ENCODE assay signal across 17 mouse cellular contexts in the genomic region with DNA sequence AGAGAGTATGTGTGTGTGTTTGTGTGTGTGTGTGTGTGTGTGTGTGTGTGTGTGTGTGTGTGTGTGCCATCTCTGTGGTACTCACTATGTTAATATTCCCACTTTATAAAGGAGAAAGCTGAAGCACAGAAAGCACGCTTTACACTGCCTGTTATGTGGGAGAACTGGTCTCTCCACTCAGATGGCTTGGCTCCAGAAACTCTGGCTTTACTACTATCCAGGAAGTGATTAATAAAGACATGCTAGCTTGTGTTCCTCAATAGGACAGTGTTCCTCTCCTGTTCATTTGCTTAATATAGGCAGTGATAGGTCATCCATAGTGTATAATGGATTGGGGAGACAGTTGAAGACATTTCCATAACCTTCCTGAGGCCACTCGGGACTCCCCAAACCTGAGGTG. TPM values are rescaled to one million over a fixed set of nuclear protein-coding genes. Genes with fewer than 3 reads are reported as not detected.
DNase-seq lines count a peak whose midpoint lies in the region; ATAC-seq and TF ChIP-seq lines count a peak whose summit lies in the region.
"Had no signal": no experiment of that assay in that cellular context is flagged by ENCODE, and none has a peak within 500 bp of the region (broad histone marks: within the 10 kb centered on the region; RNA-seq: fewer than 3 reads in every experiment).

No protein-coding gene starts in this region.

- intact Hi-C loops in heart, postnatal 36 days (cut with DNase I), result no loop called here

- H3K36me3 ChIP-seq in heart, embryonic 14.5 days (ENCODE audit: control insufficient read depth, insufficient read depth, low read length), result no peaks in the 10 kb centered on the region
- no peaks in the 10 kb centered on the region for H3K36me3 ChIP-seq in limb, embryonic 14.5 days (ENCODE audit: control insufficient read depth, insufficient read depth, low read length)
- H3K36me3 ChIP-seq in limb, embryonic 10.5 days, result no peaks in the 10 kb centered on the region
- H3K36me3 ChIP-seq: midbrain, embryonic 10.5 days; neural tube, embryonic 13.5 days had no signal

- H3K9ac ChIP-seq in heart, embryonic 14.5 days (ENCODE audit: low read length), result no peak overlapping the region
- no peak overlapping the region for H3K9ac ChIP-seq in limb, embryonic 14.5 days (ENCODE audit: low read depth, low read length, severe bottlenecking)
- H3K9ac ChIP-seq: neural tube, embryonic 13.5 days had no signal

- no peak for TF ChIP-seq POLR2A in limb, embryonic 14.5 days (IDR thresholded peaks at IDR 0.05; ENCODE audit: borderline replicate concordance, extremely low read depth, insufficient read depth, insufficient read length)

- 55% methylated on average over 2 of the region's 2 CpGs for WGBS in heart, embryonic 14.5 days
- WGBS in limb, embryonic 14.5 days, result 68% methylated on average over 2 of the region's 2 CpGs
- WGBS in limb, embryonic 10.5 days, result 89% methylated on average over 2 of the region's 2 CpGs

- no peak overlapping the region for H3K4me3 ChIP-seq in heart, embryonic 14.5 days (ENCODE audit: control insufficient read depth in 1 of 2, insufficient read depth in 1 of 2, low read depth in 1 of 2, low read length in 2 of 2)
- H3K4me3 ChIP-seq in limb, embryonic 14.5 days (replicated peaks; ENCODE audit: low read length), result no peak overlapping the region
- H3K4me3 ChIP-seq in limb, embryonic 10.5 days, result no peak overlapping the region
- H3K4me3 ChIP-seq: midbrain, embryonic 10.5 days; neural tube, embryonic 13.5 days had no signal

- DNase-seq in heart, postnatal 36 days, result no peak
- peak; percentile 47 for DNase-seq in limb, embryonic 14.5 days (ENCODE audit: low spot score)
- DNase-seq in limb, embryonic 10.5 days (ENCODE audit: low spot score), result no peak
- peak; percentile 14 for DNase-seq in gonadal fat pad, adult 2 months (ENCODE audit: low read depth)
- DNase-seq in lung, postnatal 10 days, result peak; percentile 18
- DNase-seq in embryo, embryonic 9.5 days (ENCODE audit: extremely low spot score), result no peak
- no peak for DNase-seq in cerebellum, adult 11 months
- DNase-seq: adrenal gland, postnatal 36 days; gastrocnemius, postnatal 36 days; right cerebral cortex, postnatal 4 days; thymus, postnatal 25 days had no signal

- H3K27me3 ChIP-seq in heart, embryonic 14.5 days (ENCODE audit: control insufficient read depth, insufficient read depth, low read length), result no peaks in the 10 kb centered on the region
- H3K27me3 ChIP-seq in limb, embryonic 14.5 days (ENCODE audit: control insufficient read depth, insufficient read depth, low read length), result no peaks in the 10 kb centered on the region
- 0 out of 2 replicates have a peak, but pooled peaks cover 4% of the 10 kb centered on the region for H3K27me3 ChIP-seq in limb, embryonic 10.5 days (ENCODE audit: low read depth, poor library complexity, severe bottlenecking)
- H3K27me3 ChIP-seq: neural tube, embryonic 13.5 days had no signal

- H3K27ac ChIP-seq in heart, embryonic 14.5 days (replicated peaks in 1 of 2; ENCODE audit: control insufficient read depth in 1 of 2, insufficient read depth in 1 of 2, low read depth in 2 of 2, low read length in 2 of 2), result peak overlapping the region; percentile 39 to 59
- H3K27ac ChIP-seq in limb, embryonic 14.5 days (replicated peaks; ENCODE audit: low read depth, low read length), result no peak overlapping the region
- H3K27ac ChIP-seq in limb, embryonic 10.5 days, result no peak overlapping the region
- H3K27ac ChIP-seq: midbrain, embryonic 10.5 days; neural tube, embryonic 13.5 days had no signal

- no peak overlapping the region for H3K4me2 ChIP-seq in heart, embryonic 14.5 days (ENCODE audit: low read length)
- H3K4me2 ChIP-seq in limb, embryonic 14.5 days (replicated peaks; ENCODE audit: low read depth, low read length, severe bottlenecking), result no peak overlapping the region
- H3K4me2 ChIP-seq: neural tube, embryonic 13.5 days had no signal

- ATAC-seq in heart, embryonic 14.5 days (ENCODE audit: insufficient number of reproducible peaks, insufficient read depth, low FRiP score, low read depth), result no peak
- no peak for ATAC-seq in limb, embryonic 14.5 days (ENCODE audit: low FRiP score, low read depth)
- ATAC-seq: activated CD4-positive, CD25-positive, alpha-beta regulatory T cell, adult 4 months had no signal

- no peaks in the 10 kb centered on the region for H3K9me3 ChIP-seq in heart, embryonic 14.5 days (ENCODE audit: control insufficient read depth, low read length)
- no peaks in the 10 kb centered on the region for H3K9me3 ChIP-seq in limb, embryonic 14.5 days (ENCODE audit: control insufficient read depth, low read length)
- no peaks in the 10 kb centered on the region for H3K9me3 ChIP-seq in limb, embryonic 10.5 days (replicated peaks)
- H3K9me3 ChIP-seq: midbrain, embryonic 10.5 days; neural tube, embryonic 13.5 days had no signal

- peaks cover 3 to 9% of the 10 kb centered on the region in 2 experiments for H3K4me1 ChIP-seq in heart, embryonic 14.5 days (ENCODE audit: control insufficient read depth in 2 of 2, insufficient read depth in 2 of 2, low read length in 2 of 2)
- peaks cover 5% of the 10 kb centered on the region; the same call in 1 of the 2 replicates for H3K4me1 ChIP-seq in limb, embryonic 14.5 days (ENCODE audit: control insufficient read depth, insufficient read depth, low read length)
- H3K4me1 ChIP-seq in limb, embryonic 10.5 days, result no peaks in the 10 kb centered on the region
- H3K4me1 ChIP-seq: neural tube, embryonic 13.5 days had no signal

RNA-seq across cellular contexts. Expression of a gene that starts 54.1 kb away (rescaled TPM):
- 97.0 and 102 TPM in 2 replicates for polyA plus RNA-seq in heart, embryonic 14.5 days (2014; fragmentation: Nextera tagmentation; extraction: Ambion mirVana)
- 100 to 1,000 TPM; 110 to 133 TPM for total RNA-seq in heart, postnatal 36 days (2021)
- polyA plus RNA-seq in limb, embryonic 14.5 days (2012; rRNA removed), result 54.8 and 64.4 TPM in 2 replicates
- 70.1 and 70.7 TPM in 2 replicates for polyA plus RNA-seq in limb, embryonic 14.5 days (2014; fragmentation: Nextera tagmentation; extraction: Ambion mirVana)
- 45.8 and 46.5 TPM in 2 replicates for polyA plus RNA-seq in limb, embryonic 10.5 days (2016; fragmentation: Nextera tagmentation; extraction: Ambion mirVana)
- 62.1 and 80.5 TPM in 2 replicates for polyA plus RNA-seq in gonadal fat pad, adult 2 months (2012; rRNA removed)
- total RNA-seq: hematopoietic stem cell, adult 5-6 weeks; monocyte, adult 5-6 weeks had no signal

Comparison
In these comparisons a context has a peak if more than half of its experiments do, and no peak if none do; other contexts are left out.
1. DNase-seq: peak in limb, embryonic 14.5 days (single experiment), gonadal fat pad, adult 2 months (single experiment) and lung, postnatal 10 days (single experiment); none in heart, postnatal 36 days (0 of 2), limb, embryonic 10.5 days (single experiment), embryo, embryonic 9.5 days (single experiment) and cerebellum, adult 11 months (single experiment).
2. H3K27ac ChIP-seq: peak in heart, embryonic 14.5 days (2 of 2); none in limb, embryonic 14.5 days (single experiment) and limb, embryonic 10.5 days (single experiment).